Mouse (Mus musculus) cerebellum, postnatal 25 days (tissue): Measurements from ENCODE around the gene Tnnt3.

ENCODE experiments used
- DNase-seq, 2 experiments: peaks; one replicate each; pipeline ENCODE4 v3.0.0; 2021; ENCODE audit warnings: mixed read lengths in 2 of 2

Tnnt3 gene

GRCm38 (mm10) chr7:142476795-142477452 is 21.7 kb upstream of the Tnnt3 start:
- DNase-seq = peak; percentile 66

GRCm38 (mm10) chr7:142478001-142478400 is 20.6 kb upstream of the Tnnt3 start:
- DNase-seq = no peak

GRCm38 (mm10) chr7:142478574-142478973 is 20.1 kb upstream of the Tnnt3 start:
- DNase-seq = no peak

DNA sequence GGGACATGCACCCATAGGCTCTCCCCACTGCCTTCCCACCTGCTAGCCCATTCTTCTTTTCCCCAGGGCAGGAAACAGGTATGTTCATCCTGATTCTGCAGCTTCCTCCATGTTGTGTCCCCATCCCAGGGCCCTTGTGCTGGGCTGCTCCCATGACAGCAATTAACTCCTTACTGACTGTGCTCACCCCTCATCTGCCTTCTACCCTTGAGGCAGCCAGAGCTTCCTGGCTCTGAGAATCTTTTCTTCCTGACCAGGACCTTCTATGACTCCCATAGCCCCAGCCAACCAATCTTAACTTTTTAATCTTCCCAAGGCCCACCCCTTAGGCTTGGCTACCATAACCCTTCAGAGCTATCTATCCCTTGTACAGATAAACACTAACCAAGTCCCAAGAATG is 19.3 kb upstream of the Tnnt3 start:
- DNase-seq = no peak

GRCm38 (mm10) chr7:142479886-142480285 is 18.8 kb upstream of the Tnnt3 start:
- no peak for DNase-seq

DNA sequence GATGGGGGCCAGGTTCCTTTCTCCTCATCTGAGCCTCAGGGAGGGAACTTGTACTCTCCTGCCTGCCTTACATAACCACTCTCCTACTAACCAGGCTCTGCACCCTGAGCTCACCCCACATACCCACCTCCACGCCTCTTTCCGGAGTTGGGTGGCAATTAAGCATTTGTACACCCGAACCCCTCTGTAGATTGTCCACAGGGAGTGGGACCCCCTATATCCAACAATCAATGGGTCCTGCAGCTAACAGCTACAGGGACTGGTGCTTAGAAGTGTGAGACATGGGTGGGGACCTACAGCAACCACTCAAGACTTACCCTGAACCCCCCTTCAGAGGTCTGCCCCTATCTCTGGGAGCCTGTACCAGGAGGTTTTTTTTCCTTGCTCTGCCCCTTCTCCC is 18.0 kb upstream of the Tnnt3 start:
- DNase-seq = no peak

- DNase-seq = peak; percentile 65 to 77
Measured at GRCm38 (mm10) chr7:142481186-142481567, 17.5 kb upstream of the Tnnt3 start.

DNA sequence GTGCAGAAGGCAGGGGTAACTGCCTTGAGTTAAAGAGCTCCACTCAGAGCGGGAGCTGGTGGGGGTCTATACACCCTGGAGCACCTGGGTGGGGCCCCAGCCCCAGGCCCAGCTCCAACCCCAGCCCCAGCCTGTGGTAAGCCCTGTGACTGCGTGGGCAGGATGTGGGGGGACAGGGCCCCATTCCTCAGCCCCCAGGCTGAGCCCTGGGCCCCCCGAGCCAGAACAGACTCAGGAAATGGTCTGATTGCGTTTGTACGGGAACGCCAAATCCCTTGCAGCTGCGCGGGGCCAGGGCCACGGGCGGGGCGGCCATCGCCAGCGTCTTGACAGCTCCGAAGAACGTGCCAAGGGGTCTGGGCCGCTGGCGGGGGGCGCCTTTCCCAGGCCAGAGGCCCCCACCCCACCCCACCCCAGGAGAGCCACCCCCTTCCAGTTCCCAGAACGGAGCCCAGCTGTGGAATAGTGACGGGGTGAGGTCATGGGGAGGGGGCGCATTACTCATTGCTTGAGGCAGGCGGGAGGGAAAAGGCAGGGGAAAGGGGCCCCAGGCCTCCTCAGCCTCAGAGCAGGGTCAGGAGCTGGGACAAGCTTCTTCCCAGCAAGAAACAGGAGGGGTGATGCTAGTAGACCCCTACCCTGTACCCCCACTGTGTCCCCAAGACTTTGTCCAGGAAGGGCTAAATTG is 16.9 kb upstream of the Tnnt3 start:
- no peak for DNase-seq

DNA sequence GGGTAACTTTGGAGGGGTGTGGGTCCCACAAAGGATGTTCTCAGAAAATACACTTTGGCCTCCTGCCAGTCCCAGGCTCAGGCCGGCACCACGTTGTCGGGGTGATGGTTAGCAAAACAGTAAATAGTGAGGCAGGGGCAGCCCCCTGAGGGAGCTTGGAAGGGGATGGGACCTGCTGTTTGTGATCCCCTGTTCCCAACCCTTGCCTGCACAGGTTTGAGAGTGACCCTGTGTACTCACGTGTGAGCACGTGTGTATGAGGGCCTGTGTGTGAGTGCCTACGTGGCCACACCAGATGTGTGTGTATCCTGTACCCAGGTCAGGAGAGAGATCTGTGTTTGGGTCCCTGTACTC is 16.4 kb upstream of the Tnnt3 start:
- no peak for DNase-seq

DNA sequence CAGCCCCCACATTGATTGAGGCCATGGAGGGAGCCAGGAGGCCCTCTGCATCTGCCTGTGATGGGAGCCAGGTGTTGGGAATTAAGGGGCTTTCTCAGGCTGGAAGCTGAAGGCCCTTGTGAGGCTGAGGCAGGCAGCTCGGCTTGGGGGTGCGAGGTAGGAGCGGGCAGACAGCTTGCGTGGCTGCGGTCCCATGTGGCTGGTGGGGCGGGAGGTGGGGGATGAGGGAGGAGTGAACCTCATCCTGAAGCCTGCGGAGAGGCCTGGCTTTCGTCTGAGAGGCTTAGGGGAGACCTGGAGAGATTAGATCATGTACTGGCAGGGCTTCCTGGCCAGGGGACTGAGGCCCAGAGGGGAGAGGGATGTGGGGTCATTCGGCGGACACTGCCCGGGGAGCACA is 15.5 kb upstream of the Tnnt3 start:
- no peak for DNase-seq

GRCm38 (mm10) chr7:142484780-142485179 is 13.9 kb upstream of the Tnnt3 start:
- no peak for DNase-seq

- no peak for DNase-seq
Measured at GRCm38 (mm10) chr7:142486751-142487162, 11.9 kb upstream of the Tnnt3 start.

DNA sequence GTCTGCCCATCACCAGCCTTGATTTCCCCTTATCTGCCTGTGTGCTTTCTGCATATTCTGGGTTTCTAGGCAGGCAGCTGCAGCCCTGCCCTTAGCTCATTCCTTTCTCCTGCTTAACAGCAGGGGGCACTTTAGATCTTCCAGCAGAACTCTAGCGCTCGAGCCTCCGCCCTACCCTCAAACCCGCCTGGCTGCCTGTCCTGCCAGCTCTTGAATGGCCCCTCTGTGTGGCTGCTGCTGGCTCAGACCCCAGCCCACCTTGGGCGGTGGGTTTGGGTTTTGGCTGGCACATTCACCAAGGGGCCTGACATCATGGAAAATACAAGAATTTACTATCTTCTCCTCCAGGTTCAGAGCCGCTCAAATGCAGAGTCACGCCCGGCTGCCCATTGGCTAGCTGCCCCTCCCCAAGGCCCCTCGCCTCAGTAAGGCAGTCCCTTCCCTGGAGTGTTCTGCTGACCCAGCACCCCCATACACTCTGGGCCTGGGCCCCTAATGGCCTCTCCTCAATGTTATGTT is 11.2 kb upstream of the Tnnt3 start:
- peak in 1 of 2 experiments; percentile 30 for DNase-seq

- DNase-seq = no peak
Measured at GRCm38 (mm10) chr7:142488053-142488452, 10.6 kb upstream of the Tnnt3 start.

GRCm38 (mm10) chr7:142493535-142493934 is 5.1 kb upstream of the Tnnt3 start:
- no peak for DNase-seq

- DNase-seq = no peak
Measured at GRCm38 (mm10) chr7:142496158-142496557, 2.5 kb upstream of the Tnnt3 start.

GRCm38 (mm10) chr7:142496800-142497199 is 1.8 kb upstream of the Tnnt3 start:
- DNase-seq = no peak

DNA sequence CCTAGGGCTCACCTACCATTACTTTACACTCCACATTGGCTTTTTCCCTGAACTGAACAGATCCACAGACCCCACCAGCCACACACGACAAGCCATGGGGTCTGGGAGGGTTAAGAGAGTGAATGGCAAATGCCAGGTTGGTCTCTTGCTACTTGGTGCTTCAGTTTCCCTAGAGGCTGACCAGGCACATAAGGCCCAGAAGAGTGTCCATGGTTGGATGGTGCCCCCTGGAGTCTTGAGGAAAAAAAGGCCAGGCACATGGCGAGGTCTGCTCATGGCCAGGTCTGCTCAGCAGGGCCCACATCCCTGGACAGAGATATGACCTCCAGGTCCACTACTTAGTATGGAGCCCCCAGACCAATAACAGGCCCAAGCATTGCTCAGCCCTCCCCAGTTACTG is 861 bp upstream of the Tnnt3 start:
- peak; percentile 36 to 57 for DNase-seq

GRCm38 (mm10) chr7:142499010-142499721 is 530 bp downstream of the Tnnt3 start:
- no peak for DNase-seq

- no peak for DNase-seq
Measured at GRCm38 (mm10) chr7:142500032-142500431, 1.4 kb downstream of the Tnnt3 start.

GRCm38 (mm10) chr7:142503206-142503605 is 4.6 kb downstream of the Tnnt3 start:
- no peak for DNase-seq

GRCm38 (mm10) chr7:142505942-142506341 is 7.3 kb downstream of the Tnnt3 start:
- DNase-seq = no peak

DNA sequence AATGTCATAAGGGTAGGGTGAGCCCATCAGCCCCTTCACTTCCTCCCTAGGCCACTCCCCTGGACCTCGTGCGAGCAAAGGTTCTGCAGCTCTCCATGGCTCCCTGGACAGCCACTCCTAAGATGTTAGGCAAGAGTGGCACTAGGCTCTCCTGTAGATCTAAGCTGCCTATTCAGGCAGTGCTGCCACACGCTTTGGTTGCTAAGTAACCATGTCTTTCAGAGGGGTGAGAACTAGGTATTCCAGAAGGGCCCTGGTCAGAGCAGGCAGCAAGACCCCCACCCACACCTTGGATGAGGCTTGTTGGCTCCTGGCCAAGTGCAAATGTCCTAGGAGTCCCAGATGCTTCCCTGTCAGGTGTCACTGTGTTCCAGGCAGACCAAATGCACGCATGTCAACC is 7.9 kb downstream of the Tnnt3 start:
- no peak for DNase-seq

DNA sequence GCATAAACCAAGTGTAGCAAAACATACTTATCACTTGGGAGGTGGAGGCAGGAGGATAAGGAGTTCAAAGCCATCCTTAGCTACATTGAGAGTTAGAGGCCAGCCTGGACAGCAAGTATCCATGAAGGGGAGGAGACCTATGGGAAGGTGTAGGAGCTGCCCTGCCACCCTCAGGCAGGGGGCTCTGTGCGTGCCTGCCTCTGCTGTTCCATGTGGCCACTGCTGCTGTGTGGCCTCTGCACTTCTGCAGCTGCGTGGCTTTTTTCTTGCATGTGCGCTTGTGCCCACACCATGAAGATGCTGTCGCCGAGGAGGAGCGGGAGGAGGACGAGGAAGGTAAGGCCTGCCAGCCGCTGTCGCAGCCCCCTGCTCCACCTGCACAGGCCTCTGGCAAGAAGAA is 8.8 kb downstream of the Tnnt3 start:
- no peak for DNase-seq
